Mouse (Mus musculus): Measurements from ENCODE around the gene Ccdc159. TPM values are rescaled to one million over a fixed set of nuclear protein-coding genes. Genes with fewer than 3 reads are reported as not detected.

The Ccdc159 gene
- polyA plus RNA-seq, 1 experiment from 2014 or later = 2.5 TPM

Other genes starting within 250 kb of the Ccdc159 start
- gene Ldlr, start 204.0 kb upstream of the Ccdc159 start, polyA plus RNA-seq (2014; fragmentation: Nextera tagmentation; extraction: Ambion mirVana) = 14.7 and 15.0 TPM in 2 replicates
- gene Spc24, start 167.2 kb upstream of the Ccdc159 start, polyA plus RNA-seq (2014; fragmentation: Nextera tagmentation; extraction: Ambion mirVana) = 126 and 132 TPM in 2 replicates
- 6.1 and 7.6 TPM in 2 replicates for gene Kank2, start 128.7 kb upstream of the Ccdc159 start, polyA plus RNA-seq (2014; fragmentation: Nextera tagmentation; extraction: Ambion mirVana)
- 0.25 TPM in 1 of 2 replicates, not detected in the other for gene Angptl8, start 92.0 kb upstream of the Ccdc159 start, polyA plus RNA-seq (2014; fragmentation: Nextera tagmentation; extraction: Ambion mirVana)
- gene Dock6, start 74.8 kb upstream of the Ccdc159 start, polyA plus RNA-seq (2014; fragmentation: Nextera tagmentation; extraction: Ambion mirVana) = 15.6 and 17.8 TPM in 2 replicates
- 4.8 and 6.1 TPM in 2 replicates for gene Rab3d, start 9.3 kb upstream of the Ccdc159 start, polyA plus RNA-seq (2014; fragmentation: Nextera tagmentation; extraction: Ambion mirVana)
- 28.5 and 33.8 TPM in 2 replicates for gene Tmem205, start 85 bp downstream of the Ccdc159 start, polyA plus RNA-seq (2014; fragmentation: Nextera tagmentation; extraction: Ambion mirVana)
- 6.9 and 9.5 TPM in 2 replicates for gene Plppr2, start 9.6 kb downstream of the Ccdc159 start, polyA plus RNA-seq (2014; fragmentation: Nextera tagmentation; extraction: Ambion mirVana)
- 17.2 and 17.4 TPM in 2 replicates for gene Swsap1, start 28.3 kb downstream of the Ccdc159 start, polyA plus RNA-seq (2014; fragmentation: Nextera tagmentation; extraction: Ambion mirVana)
- 3.8 and 6.4 TPM in 2 replicates for gene Epor, start 36.0 kb downstream of the Ccdc159 start, polyA plus RNA-seq (2014; fragmentation: Nextera tagmentation; extraction: Ambion mirVana)
- gene Rgl3, start 62.0 kb downstream of the Ccdc159 start, polyA plus RNA-seq (2014; fragmentation: Nextera tagmentation; extraction: Ambion mirVana) = 1.0 and 1.3 TPM in 2 replicates
- 2.6 and 2.9 TPM in 2 replicates for gene Ccdc151, start 75.2 kb downstream of the Ccdc159 start, polyA plus RNA-seq (2014; fragmentation: Nextera tagmentation; extraction: Ambion mirVana)
- gene Prkcsh, start 75.3 kb downstream of the Ccdc159 start, polyA plus RNA-seq (2014; fragmentation: Nextera tagmentation; extraction: Ambion mirVana) = 79.9 and 88.1 TPM in 2 replicates
- 11.2 and 13.7 TPM in 2 replicates for gene Elavl3, start 124.6 kb downstream of the Ccdc159 start, polyA plus RNA-seq (2014; fragmentation: Nextera tagmentation; extraction: Ambion mirVana)
- gene Gm49318, start 143.8 kb downstream of the Ccdc159 start, polyA plus RNA-seq (2014; fragmentation: Nextera tagmentation; extraction: Ambion mirVana) = not detected in 2 replicates
- gene Zfp653, start 143.9 kb downstream of the Ccdc159 start, polyA plus RNA-seq (2014; fragmentation: Nextera tagmentation; extraction: Ambion mirVana) = 5.5 and 7.1 TPM in 2 replicates
- gene Ecsit, start 158.0 kb downstream of the Ccdc159 start, polyA plus RNA-seq (2014; fragmentation: Nextera tagmentation; extraction: Ambion mirVana) = 25.2 and 26.6 TPM in 2 replicates
- gene Cnn1, start 171.7 kb downstream of the Ccdc159 start, polyA plus RNA-seq (2014; fragmentation: Nextera tagmentation; extraction: Ambion mirVana) = 1.4 and 4.0 TPM in 2 replicates
- 210 and 215 TPM in 2 replicates for gene Elof1, start 189.7 kb downstream of the Ccdc159 start, polyA plus RNA-seq (2014; fragmentation: Nextera tagmentation; extraction: Ambion mirVana)
- 14.3 and 15.7 TPM in 2 replicates for gene Acp5, start 208.2 kb downstream of the Ccdc159 start, polyA plus RNA-seq (2014; fragmentation: Nextera tagmentation; extraction: Ambion mirVana)
- gene Pigyl, start 229.4 kb downstream of the Ccdc159 start, polyA plus RNA-seq (2014; fragmentation: Nextera tagmentation; extraction: Ambion mirVana) = 52.7 and 58.2 TPM in 2 replicates

Data from embryonic facial prominence, embryonic 11.5 days (tissue).